In the genomic region with DNA sequence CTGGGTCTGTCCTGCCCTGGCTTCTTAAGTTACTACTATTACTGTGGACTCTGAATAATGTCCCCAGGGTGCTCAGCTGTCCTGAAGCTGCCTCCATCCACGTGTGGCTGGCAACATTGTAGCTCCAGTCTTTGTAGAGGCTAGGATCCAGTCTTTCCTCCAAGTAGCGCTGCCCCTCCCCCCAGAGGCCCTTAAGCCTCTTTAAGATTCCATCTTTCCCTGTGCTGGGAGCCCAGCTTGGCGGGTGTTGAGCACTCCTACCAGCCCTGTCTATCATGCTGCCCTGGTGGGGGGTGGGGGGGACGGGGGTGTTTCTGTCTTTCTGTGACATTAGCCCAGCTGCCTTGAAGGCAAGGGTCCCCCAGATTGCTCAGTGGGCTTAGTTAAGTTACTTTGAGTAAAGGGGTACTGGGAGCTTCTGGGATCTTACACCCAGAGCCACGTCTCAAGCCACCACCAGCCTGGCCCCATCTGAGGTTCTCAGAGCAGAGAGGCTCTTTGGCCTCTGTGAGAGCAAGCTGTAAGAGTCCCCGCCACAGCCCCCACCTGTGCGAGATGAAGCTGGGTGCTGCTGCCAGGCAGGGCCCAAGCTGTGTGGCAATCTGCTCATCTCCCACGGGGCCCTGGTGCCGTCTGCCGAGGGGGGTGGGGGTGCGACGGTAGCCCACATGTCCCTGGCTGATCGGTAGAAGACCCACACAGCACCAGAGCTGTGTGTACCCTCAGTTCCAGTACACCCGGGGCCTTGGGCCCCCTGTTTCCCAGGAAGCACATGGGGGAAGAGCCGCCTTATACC, we compare ENCODE assay signal across 8 mouse cellular contexts. TPM values are rescaled to one million over a fixed set of nuclear protein-coding genes. Genes with fewer than 3 reads are reported as not detected.
DNase-seq lines count a peak whose midpoint lies in the region; ATAC-seq and TF ChIP-seq lines count a peak whose summit lies in the region.

No protein-coding gene starts in this region.

- TF ChIP-seq CTCF in layer of hippocampus, adult 2 months (conservative IDR thresholded peaks at IDR 0.05) = no peak

- no peak for DNase-seq in cerebellum, postnatal 4 days (ENCODE audit: low spot score in 2 of 2)
- DNase-seq in retina, postnatal 1 day = peak; percentile 62
- DNase-seq in retina, embryonic 14.5 days (ENCODE audit: low spot score) = no peak
- peak; percentile 91 to 93 for DNase-seq in layer of hippocampus, adult 2 months (ENCODE audit: low spot score in 2 of 2)
- peak; percentile 86 for DNase-seq in right cerebral cortex, adult 18-20 months
- DNase-seq in gastrocnemius, postnatal 4 days (ENCODE audit: low spot score in 2 of 2) = no peak
- no peak for DNase-seq in c-Kit-positive CD71-positive TER-119-positive erythroid progenitor cells, embryonic 14.5 days (ENCODE audit: low spot score)

- H3K4me3 ChIP-seq in layer of hippocampus, adult 2 months = peak overlapping the region; percentile 20

- peak overlapping the region; percentile 97 for H3K27ac ChIP-seq in layer of hippocampus, adult 2 months

- peak; percentile 10; the same call in 1 of the 2 replicates for ATAC-seq in cerebellum, adult (ENCODE audit: insufficient number of reproducible peaks, low FRiP score, low TSS enrichment)

RNA-seq across cellular contexts. Expression of a gene that starts 31.7 kb away (rescaled TPM):
- 1 to 10 TPM; 5.2 to 6.2 TPM for total RNA-seq in layer of hippocampus, adult 2 months (2021)
- 10 to 100 TPM; 22.5 to 26.3 TPM for total RNA-seq in gastrocnemius, postnatal 4 days (2021)

Comparison
In these comparisons a context has a peak if more than half of its experiments do, and no peak if none do; other contexts are left out.
1. DNase-seq: peak in retina, postnatal 1 day (single experiment), layer of hippocampus, adult 2 months (2 of 2) and right cerebral cortex, adult 18-20 months (single experiment); none in cerebellum, postnatal 4 days (0 of 2), retina, embryonic 14.5 days (single experiment), gastrocnemius, postnatal 4 days (0 of 2) and c-Kit-positive CD71-positive TER-119-positive erythroid progenitor cells, embryonic 14.5 days (single experiment).